Mouse (Mus musculus) bone marrow, adult 2 months (tissue): ENCODE results near the gene BC030867.

Source experiments
- CTCF ChIP-seq: fragments of 200-500 bp; IDR thresholded peaks from 2 replicates; pipeline ENCODE4 v1.5.1; 2011; ENCODE audit warnings: low read length, control low read depth; ENCODE audit not compliant: control insufficient read depth, insufficient read depth
- POLR2A ChIP-seq: fragments of 200-500 bp; IDR thresholded peaks from 2 replicates; pipeline ENCODE4 v1.6.1; 2011; ENCODE audit warnings: low read depth, mild to moderate bottlenecking, control low read depth, low read length, borderline replicate concordance; ENCODE audit not compliant: control insufficient read depth

DNA sequence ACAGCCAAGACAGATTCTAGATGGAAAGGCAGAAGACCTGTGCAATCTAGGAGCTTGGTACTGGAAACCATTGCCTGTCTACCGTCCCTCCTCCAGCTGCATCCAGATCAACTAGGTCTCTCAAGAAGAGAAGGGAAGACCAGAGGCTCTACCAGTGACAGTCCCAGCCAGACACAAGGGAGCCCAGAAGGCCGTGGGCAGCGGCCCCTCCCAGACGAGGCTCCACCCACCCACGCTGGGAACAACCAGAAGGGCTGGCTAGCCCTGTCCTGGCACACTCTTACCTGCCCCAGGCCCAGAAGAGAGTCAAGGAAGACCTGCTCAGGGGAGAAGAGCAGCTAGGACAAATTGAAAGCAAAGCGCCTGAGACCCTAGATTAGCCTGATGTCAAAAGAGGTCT, 28.2 kb upstream of the BC030867 start:
- TF ChIP-seq POLR2A = no peak
- no peak for TF ChIP-seq CTCF
